Mouse (Mus musculus) heart, postnatal 0 days (tissue): ENCODE data around the gene Adra2b.

Source experiments
- CTCF ChIP-seq: IDR thresholded peaks from 2 replicates; pipeline ENCODE4 v1.5.1; 2016; ENCODE audit warnings: antibody characterized with exemption, control low read depth, low read depth
- EP300 ChIP-seq: IDR thresholded peaks from 2 replicates; pipeline ENCODE4 v1.6.1; 2016; ENCODE audit warnings: antibody characterized with exemption, low read depth

DNA sequence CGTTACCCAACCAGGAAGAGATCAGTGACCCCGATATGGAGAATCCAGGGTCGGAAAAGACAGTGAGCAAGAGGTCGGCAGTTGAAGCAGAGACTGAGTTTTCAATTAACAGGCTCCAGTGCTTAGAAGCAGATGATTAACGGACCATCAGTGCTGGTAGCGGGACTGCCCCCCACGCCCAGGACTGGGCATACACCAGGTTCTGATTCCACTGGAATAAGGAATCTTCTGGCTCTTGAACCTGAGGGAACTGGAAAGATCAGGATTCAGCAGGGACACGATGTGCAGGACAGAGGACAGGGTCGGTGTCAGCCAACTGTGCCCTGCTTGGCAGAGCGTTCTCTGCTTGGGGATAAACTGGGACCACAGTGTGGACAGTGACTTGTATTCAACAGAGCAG is 52.8 kb downstream of the Adra2b start:
- no peak for TF ChIP-seq CTCF
- TF ChIP-seq EP300 = no peak
